Mouse (Mus musculus): ENCODE measurements at regions not wholly inside any gene's neighbourhood (a gene's known extent, or its start where the extent isn't known, plus 50 kb on each side); places are given as distances from the start of the nearest gene placed in this dataset.

- no peak for DNase-seq (ENCODE audit: low spot score)
Observed at GRCm38 (mm10) chr15:88372039-88372438, 228.1 kb upstream of the Zdhhc25 start.

GRCm38 (mm10) chr15:88373923-88374322 lies 226.2 kb upstream of the Zdhhc25 start:
- no peak for DNase-seq (ENCODE audit: low spot score)

- DNase-seq (ENCODE audit: low spot score), result no peak
Observed at GRCm38 (mm10) chr15:88379342-88379741, 220.8 kb upstream of the Zdhhc25 start.

GRCm38 (mm10) chr15:88379951-88380623 lies 220.0 kb upstream of the Zdhhc25 start:
- DNase-seq (ENCODE audit: low spot score), result no peak

- DNase-seq (ENCODE audit: low spot score), result no peak
Observed at GRCm38 (mm10) chr15:88381419-88381818, 218.7 kb upstream of the Zdhhc25 start.

- no peak for DNase-seq (ENCODE audit: low spot score)
Observed at GRCm38 (mm10) chr15:88385943-88386342, 214.2 kb upstream of the Zdhhc25 start.

GRCm38 (mm10) chr15:88386711-88387110 lies 213.4 kb upstream of the Zdhhc25 start:
- no peak for DNase-seq (ENCODE audit: low spot score)

- no peak for DNase-seq (ENCODE audit: low spot score)
Observed at GRCm38 (mm10) chr15:88391822-88392221, 208.3 kb upstream of the Zdhhc25 start.

- no peak for DNase-seq (ENCODE audit: low spot score)
Observed at GRCm38 (mm10) chr15:88399064-88399463, 201.0 kb upstream of the Zdhhc25 start.

- no peak for DNase-seq (ENCODE audit: low spot score)
Observed at GRCm38 (mm10) chr15:88399989-88400388, 200.1 kb upstream of the Zdhhc25 start.

- DNase-seq (ENCODE audit: low spot score), result no peak
Observed at GRCm38 (mm10) chr15:88400787-88401186, 199.3 kb upstream of the Zdhhc25 start.

GRCm38 (mm10) chr15:88408461-88409379 lies 191.4 kb upstream of the Zdhhc25 start:
- DNase-seq (ENCODE audit: low spot score), result no peak

- no peak for DNase-seq (ENCODE audit: low spot score)
Observed at GRCm38 (mm10) chr15:88414206-88414605, 185.9 kb upstream of the Zdhhc25 start.

- no peak for DNase-seq (ENCODE audit: low spot score)
Observed at GRCm38 (mm10) chr15:88418881-88419280, 181.2 kb upstream of the Zdhhc25 start.

GRCm38 (mm10) chr15:88428441-88428840 lies 171.7 kb upstream of the Zdhhc25 start:
- no peak for DNase-seq (ENCODE audit: low spot score)

- no peak for DNase-seq (ENCODE audit: low spot score)
Observed at GRCm38 (mm10) chr15:88430941-88431340, 169.2 kb upstream of the Zdhhc25 start.

- DNase-seq (ENCODE audit: low spot score), result no peak
Observed at GRCm38 (mm10) chr15:88448272-88448671, 151.8 kb upstream of the Zdhhc25 start.

- no peak for DNase-seq (ENCODE audit: low spot score)
Observed at GRCm38 (mm10) chr15:88451241-88451640, 148.9 kb upstream of the Zdhhc25 start.

- no peak for DNase-seq (ENCODE audit: low spot score)
Observed at GRCm38 (mm10) chr15:88468107-88468506, 132.0 kb upstream of the Zdhhc25 start.

- DNase-seq (ENCODE audit: low spot score), result no peak
Observed at GRCm38 (mm10) chr15:88468810-88469209, 131.3 kb upstream of the Zdhhc25 start.

- DNase-seq (ENCODE audit: low spot score), result no peak
Observed at GRCm38 (mm10) chr15:88469508-88470455, 130.3 kb upstream of the Zdhhc25 start.

All from urinary bladder, postnatal 10 days (tissue).